Mouse (Mus musculus): ENCODE data around the gene Mthfd1l.

DNA sequence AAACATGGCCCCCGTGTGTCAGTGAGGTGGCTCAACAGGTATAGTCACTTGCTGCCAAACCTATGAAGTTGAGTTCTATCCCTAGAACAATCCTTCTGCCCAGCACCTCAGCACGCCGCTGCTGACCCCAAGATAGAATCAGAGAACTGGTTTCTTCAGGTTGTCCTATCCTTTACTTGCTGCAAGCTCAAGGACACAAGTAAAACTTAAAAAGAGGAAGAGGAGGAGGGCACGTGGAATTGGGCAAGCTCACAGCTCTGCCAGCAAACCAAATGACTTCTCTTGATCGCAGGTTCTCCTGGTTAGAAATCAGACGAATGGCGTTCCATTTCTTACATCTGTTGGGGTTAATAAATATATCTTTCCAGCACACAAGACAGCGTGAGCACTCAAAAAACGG, 681 bp upstream of the Mthfd1l start:
- TF ChIP-seq CTCF (IDR thresholded peaks at IDR 0.05; ENCODE audit: extremely low read depth, insufficient read depth, insufficient read length, insufficient replicate concordance), result no peak
- no peak for TF ChIP-seq POLR2A (IDR thresholded peaks at IDR 0.05; ENCODE audit: low read depth, low read length)
